Mouse (Mus musculus) heart, adult 18-20 months (tissue): ENCODE results near the gene Ppp4c. TPM values are rescaled to one million over a fixed set of nuclear protein-coding genes. Genes with fewer than 3 reads are reported as not detected.

Experiments used
- DNase-seq, 2 experiments: peaks; one replicate each; pipeline ENCODE4 v3.0.0; 2021 to 2022; ENCODE audit warnings: mixed read lengths in 1 of 2
- long read RNA-seq, 2 experiments: library from polyadenylated mRNA; stranded (forward); transcript quantifications; one replicate each; pipeline ENCODE4 v2.0.0; 2021
- total RNA-seq, 2 experiments: library from RNA; stranded (reverse); gene quantifications; 2 replicates each; pipeline ENCODE4 v1.2.3; 2021

Ppp4c gene
- 10 to 100 TPM; 35.6 to 39.0 TPM for total RNA-seq
- long read RNA-seq, experiment 1, transcript Ppp4c-201 (9 exons, 1,359 nt): major isoform, 29 of 35 reads
- long read RNA-seq, experiment 1, partial matches to known transcripts: 2 of 35 reads
- long read RNA-seq, experiment 1, other reads (novel, unspliced or antisense): 2 of 35 reads
- long read RNA-seq, experiment 2, transcript Ppp4c-201 (9 exons, 1,359 nt): major isoform, 20 of 25 reads
- long read RNA-seq, experiment 2, partial matches to known transcripts: 0 of 25 reads
- long read RNA-seq, experiment 2, other reads (novel, unspliced or antisense): 2 of 25 reads

DNA sequence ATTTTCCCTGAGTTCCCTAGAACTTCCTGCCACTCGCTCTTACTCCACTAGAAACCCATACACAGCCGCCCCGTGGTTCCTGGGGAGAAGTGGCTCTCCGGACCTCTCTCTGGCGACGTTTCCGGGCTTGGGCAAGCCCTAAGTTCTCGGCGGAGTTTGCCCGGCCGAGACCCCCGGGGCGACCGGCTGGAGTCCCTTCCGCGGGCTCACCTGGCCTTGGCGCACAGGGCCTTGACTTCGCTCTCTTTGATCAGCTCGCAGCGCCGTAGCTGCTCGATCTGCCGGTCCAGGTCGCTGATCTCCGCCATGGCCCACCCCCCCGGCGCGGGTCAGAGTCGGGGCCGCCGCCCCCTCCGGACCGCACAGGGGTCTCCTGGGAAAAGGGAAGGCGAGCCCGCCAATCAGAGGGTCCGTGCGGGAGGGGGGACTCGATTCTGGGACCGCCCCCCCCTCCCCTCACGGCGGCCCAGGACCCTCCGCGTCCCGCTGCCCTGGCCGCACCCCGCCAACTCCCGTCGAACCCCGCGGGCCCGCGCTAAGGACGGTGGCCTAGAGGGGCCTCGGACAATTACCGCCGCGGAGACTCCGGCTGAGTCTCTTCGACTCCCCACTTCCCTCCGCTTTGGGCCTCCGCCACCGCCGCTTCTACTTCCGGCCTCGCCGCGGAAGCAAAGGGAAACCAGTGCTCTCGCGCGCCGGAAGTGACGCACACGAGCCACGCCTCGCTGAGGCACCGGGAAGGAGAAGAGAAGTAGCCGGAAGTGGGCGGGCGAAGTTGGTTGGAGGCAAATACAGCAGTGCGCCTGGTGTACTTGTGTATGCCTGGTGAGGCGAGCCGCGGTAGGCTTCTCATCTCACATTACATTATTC is at the start of gene Ppp4c:
Ppp4c (minus strand) TSS at position 646 of the 870 bp plus-strand sequence.
- peak; percentile 98 for DNase-seq

GRCm38 (mm10) chr7:126833294-126833693 is 41.0 kb upstream of the Ppp4c start:
- no peak for DNase-seq

DNA sequence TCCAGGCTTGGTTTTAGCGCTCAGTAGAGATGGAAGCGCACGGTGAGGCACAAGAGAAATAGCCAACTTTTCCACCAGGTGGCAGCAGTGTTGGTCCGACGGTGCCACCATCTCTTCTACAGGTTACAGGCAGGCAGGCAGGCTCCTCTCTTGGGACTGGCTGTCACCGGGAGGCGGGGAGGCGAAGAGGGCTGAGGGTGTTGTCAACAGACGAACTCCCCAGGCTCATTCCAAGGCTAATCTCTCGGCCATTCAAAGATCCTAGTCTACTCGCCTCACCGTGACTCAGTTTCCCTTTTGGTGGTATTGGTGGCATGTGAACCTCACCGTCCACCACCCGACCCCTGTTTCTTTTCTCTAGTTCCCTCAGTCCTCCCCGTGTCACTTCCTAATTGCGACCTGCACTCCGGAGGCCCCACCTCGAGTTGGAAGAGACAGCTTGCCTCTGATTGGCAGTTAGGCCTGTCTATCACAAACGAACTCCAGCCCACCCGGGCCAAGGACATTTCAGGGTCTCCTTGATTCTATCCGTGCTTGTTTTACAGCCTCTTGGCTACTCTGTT is 39.8 kb upstream of the Ppp4c start:
- peak; percentile 69 to 83 for DNase-seq

DNA sequence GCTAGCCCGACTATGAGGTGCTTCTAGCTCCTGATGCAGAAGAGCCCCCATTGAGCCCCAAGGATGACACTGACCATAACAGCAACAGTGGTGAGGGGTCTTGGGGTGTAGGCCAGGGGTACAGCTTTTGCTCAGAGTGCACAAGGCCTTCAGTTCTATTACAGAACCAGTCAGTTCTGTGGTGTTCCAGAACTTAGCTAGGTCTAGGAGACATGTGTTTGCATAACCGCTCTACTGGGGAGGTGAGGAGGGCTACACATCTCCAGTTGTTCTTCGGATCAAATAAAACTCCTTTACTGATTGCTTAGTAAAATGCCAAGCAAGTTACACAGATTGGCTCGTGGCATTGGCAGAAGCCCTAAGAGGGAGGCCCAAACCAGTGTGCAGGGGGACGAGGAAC is 39.2 kb upstream of the Ppp4c start, which contains the start of gene 4930451I11Rik:
4930451I11Rik (minus strand) TSS at position 101 of the 400 bp plus-strand sequence.
- DNase-seq: no peak

DNA sequence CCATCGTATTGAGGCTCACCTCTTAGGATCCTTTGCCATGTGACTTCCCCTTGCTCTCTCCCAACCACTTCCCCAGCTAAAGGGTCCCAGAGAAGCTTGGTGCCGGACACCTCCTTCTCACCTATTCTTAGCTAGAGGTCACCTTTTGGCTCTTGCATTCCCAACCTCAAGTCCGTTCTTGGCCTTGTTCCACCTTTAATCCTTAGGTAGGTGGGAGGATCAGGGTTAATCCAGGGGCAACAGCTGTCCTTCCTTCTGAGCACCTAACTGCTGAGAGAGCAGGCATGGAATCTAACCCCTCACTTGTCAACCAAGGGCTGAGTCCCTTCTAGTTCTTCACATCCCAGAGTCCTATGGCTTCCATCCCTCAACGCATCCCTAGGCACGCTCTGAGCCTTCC is 33.7 kb upstream of the Ppp4c start:
- DNase-seq: no peak

DNA sequence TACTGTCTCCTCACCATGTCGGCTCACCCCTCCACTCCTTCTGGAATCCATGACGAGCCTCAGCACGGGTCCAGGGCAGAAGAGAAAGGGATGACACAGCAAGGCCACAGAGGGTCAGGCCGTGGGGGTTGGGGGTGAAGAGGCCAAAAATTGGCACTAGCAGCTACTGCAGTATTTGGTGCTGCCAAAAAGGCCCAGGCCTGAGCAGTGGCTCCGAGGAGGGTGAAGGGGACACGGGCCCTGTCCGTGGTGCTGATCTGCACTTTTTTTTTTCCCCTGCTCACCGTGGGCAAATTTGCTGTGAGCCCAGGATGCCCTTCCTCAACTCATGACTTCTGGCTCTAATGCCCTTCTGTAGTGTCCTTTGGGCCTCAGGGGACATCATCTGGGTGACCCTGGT is 33.1 kb upstream of the Ppp4c start:
- DNase-seq: peak in 1 of 2 experiments; percentile 38

DNA sequence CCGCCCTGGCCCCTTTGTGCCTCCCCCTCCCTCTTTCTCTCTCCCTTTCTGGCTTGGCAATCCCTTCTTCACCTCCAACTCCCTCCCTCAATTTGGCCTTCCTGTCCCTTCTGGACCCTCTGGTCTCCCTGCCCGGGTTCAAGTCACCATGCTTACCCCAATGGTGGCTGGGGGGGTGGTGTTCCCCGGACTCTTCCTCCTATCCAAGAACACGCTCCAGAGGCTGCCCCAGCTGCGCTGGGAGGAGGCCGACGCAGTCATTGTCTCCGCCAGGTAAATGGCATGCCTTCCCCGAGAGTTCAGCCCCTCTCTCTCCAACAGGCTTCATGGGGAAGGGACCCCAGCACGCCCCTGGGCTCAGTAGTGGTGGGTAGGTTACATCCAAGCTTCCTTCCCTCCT is 31.6 kb upstream of the Ppp4c start:
- no peak for DNase-seq

DNA sequence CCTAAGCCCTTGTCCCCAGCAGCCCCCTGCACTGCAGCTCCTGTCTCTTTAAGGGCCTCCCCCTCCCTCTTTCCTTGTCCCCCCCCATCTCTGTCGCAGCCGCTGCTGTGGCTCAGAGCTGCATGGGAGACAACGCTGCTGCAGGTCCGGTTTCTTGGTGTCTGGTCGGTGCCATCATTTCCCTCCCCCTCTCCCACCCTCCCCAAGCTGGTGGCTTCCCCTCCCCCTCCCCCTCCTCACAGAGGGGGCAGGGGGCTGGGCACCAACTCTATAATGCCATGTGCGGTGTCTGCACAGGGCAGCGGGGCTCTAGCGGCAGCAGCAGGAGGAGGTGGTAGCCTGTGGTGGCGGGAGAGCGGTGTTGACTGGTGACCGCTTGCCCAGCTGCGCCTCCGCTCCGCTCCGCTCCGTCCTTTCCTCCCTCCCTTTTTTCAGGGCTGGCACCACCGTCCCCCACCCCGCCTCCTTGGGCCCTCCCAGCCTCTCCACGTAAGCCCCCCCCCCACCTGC is 31.0 kb upstream of the Ppp4c start:
- DNase-seq: no peak

DNA sequence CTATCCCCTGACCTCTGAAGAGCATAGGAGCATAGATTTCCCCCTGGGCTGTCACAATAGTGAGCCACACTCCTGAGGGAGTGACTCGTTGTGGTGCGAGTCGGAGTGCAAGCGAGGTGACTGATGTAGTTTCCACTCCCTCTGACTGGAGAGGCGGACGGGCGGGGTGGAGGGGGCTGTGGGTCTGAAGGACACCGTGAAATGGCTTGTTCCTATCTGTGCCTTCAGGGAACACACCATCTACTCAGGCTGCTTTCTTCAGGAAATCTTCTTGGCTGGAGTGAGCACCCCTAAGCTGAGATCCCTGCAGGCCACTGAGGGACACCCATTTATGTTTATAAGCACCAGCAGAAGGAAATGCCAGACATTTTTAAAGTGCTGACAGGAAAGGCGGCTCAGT is 30.4 kb upstream of the Ppp4c start:
- peak; percentile 46 to 62 for DNase-seq

- peak; percentile 85 to 93 for DNase-seq
Observed at GRCm38 (mm10) chr7:126821835-126822511, 29.7 kb upstream of the Ppp4c start.

DNA sequence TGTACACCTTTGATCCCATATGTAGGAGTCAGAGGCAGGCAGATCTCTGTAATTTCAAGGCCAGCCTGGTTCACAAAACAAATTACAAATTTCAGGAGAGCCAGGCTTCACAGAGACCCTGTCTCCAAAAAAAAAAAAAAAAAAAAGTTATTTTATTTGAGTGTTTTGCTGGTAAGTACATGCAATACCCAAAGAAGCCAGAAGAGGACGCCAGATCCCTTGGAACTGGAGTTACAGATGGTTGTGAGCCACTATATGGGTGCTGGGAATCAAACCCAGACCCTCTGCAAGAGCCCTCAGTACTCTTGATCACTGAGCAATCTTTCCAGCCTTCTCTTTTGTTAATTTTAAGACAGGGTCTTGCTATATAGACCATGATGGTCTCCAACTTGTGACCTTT is 26.5 kb upstream of the Ppp4c start:
- no peak for DNase-seq

- DNase-seq: no peak
Observed at GRCm38 (mm10) chr7:126817595-126817994, 25.3 kb upstream of the Ppp4c start.

DNA sequence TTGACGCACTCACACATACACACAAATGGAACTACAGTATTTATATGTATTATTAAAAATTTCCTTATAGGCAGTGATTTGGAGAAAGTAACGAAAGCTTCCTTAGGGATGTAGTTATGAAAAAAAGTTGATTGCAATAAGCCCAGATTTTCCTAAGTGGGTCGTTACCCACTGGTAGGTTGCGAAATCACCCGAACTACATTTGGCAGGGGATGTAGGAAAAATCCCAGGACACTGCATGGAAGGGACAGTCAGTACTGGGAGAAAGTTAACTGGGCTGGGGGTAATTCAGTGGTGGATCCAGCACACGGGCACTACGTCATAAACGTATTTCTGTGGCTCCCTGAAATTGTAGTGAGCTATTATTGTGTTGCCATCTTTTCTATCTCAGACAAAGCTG is 24.2 kb upstream of the Ppp4c start:
- peak in 1 of 2 experiments; percentile 82 for DNase-seq

- DNase-seq: no peak
Observed at GRCm38 (mm10) chr7:126815726-126816222, 23.5 kb upstream of the Ppp4c start.

DNA sequence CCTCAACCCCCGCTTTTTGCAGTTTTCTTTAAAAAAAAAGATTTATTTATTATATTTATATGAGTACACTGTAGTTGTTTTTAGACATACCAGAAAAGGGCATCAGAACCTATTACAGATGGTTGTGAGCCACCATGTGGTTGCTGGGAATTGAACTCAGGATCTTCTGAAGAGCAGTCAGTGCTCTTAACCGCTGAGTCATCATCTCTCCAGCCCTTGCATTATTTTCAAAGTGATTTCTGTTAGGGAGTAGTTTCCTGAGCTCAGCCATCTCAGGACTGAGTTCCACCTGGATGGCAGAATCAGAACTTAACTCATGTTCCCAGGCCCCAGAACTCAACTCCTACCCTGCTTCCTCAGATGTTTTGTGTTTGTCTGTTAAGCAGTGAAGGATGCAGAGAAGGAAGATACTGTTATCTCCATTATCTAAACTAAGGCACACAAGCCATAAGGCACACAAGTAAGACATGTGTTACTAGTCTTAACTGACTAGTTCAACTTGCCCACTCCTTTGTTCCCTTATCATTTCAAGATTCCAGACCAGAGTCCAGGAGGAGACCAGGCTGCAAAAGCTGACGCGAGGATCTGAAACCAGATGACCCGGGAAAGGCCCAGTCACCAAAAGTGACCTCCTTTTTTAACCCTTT is 17.6 kb upstream of the Ppp4c start:
- no peak for DNase-seq

- DNase-seq: peak; percentile 95
Observed at GRCm38 (mm10) chr7:126808703-126809455, 16.6 kb upstream of the Ppp4c start.

DNA sequence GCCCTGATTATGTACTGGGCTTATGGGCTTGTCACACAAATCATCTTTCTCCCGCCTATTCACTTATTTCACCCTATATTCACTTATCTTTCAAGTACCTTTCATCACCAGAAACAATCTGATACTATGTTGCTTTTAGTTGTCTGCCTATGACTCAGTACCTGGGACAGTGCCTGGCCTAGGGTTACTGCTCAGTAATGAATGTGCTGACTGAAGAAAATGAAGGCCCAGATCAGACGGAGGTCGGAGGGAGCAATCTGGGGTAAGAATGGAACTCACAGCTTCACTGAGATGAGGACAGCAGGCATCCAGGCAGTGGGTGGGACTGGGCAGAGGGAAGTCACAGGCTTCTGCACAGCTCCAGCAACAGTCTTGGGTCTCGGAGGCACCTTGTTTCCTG is 15.1 kb upstream of the Ppp4c start:
- DNase-seq: no peak

DNA sequence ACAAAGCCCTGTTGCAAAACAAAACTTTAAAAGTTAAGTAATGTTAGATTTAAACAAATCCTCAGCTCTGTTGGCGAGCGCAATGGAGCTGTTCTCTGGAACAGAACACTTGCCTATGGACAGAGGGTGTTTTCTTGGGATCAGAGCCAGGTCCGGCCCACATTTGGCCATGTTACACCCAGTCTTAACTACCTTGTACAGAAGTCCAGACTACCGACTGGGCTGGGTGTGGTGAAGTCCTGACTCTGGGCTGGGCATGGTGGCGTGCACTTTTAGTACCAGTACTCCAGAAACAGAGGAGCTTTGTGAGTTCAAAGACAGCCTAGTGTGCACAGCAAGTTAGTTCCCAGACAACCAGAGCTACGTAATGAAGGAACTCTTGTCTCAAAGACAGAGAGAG is 14.7 kb upstream of the Ppp4c start:
- peak; percentile 8 to 28 for DNase-seq

DNA sequence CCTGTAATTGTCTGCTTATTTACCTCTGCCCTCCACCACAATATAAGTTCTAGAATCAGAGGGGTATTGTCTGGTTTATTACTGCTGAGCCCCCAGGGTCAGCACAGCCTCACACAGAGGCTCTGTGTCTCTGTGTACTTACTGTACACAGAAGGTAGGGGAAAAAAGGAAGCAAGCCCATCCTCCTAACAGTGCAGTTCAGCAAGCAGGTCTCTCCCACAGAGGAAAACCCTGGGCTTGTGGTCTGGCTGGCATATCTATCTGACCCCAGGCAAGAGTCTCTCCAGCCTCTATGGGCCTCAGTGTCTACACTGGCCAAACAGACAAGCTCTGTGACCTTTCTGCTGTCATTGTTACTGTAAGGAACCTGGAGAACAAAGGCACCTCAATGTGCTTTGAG is 11.5 kb upstream of the Ppp4c start:
- no peak for DNase-seq

GRCm38 (mm10) chr7:126803181-126803580 is 10.9 kb upstream of the Ppp4c start:
- no peak for DNase-seq
